Mouse (Mus musculus) embryonic facial prominence, embryonic 14.5 days (tissue): ENCODE measurements around the gene Ccdc149. TPM values are rescaled to one million over a fixed set of nuclear protein-coding genes. Genes with fewer than 3 reads are reported as not detected.

ENCODE experiments used
- ATAC-seq: fragments of 200-750 bp; cut with Nextera tagmentation; 2 replicates; pipeline ENCODE4 v1.8.0; 2017; ENCODE audit warnings: low read depth, moderate number of reproducible peaks, moderate TSS enrichment
- DNase-seq: peaks from one replicate; pipeline ENCODE4 v3.0.0-alpha.2; 2015; ENCODE audit warnings: low spot score
- H3K27ac ChIP-seq: fragments of 300-500 bp; sonication (generic); replicated peaks from 2 replicates; pipeline ENCODE4 v1.5.1; 2014; ENCODE audit warnings: low read depth, mild to moderate bottlenecking, low read length, moderate library complexity
- H3K27me3 ChIP-seq: fragments of 300-500 bp; sonication (generic); replicated peaks from 2 replicates; pipeline ENCODE4 v1.6.1; 2014; ENCODE audit warnings: low read length; ENCODE audit not compliant: control insufficient read depth, insufficient read depth
- H3K36me3 ChIP-seq: fragments of 300-500 bp; sonication (generic); 2 replicates; pipeline ENCODE4 v1.6.1; 2014; ENCODE audit warnings: low read length, mixed read lengths; ENCODE audit not compliant: control insufficient read depth, insufficient read depth
- H3K4me1 ChIP-seq: fragments of 300-500 bp; sonication (generic); 2 replicates; pipeline ENCODE4 v1.6.1; 2014; ENCODE audit warnings: antibody characterized with exemption, low read length; ENCODE audit not compliant: control insufficient read depth, insufficient read depth
- H3K4me2 ChIP-seq: fragments of 300-500 bp; sonication (generic); 2 replicates; pipeline ENCODE4 v1.6.1; 2014; ENCODE audit warnings: low read depth, mild to moderate bottlenecking, low read length, moderate library complexity, mixed read lengths
- H3K4me3 ChIP-seq: fragments of 300-500 bp; sonication (generic); 2 replicates; pipeline ENCODE4 v1.5.1; 2014; ENCODE audit warnings: low read depth, mild to moderate bottlenecking, low read length
- H3K9ac ChIP-seq: fragments of 300-500 bp; sonication (generic); 2 replicates; pipeline ENCODE4 v1.6.1; 2014; ENCODE audit warnings: low read depth, mild to moderate bottlenecking, low read length, moderate library complexity, mixed read lengths
- H3K9me3 ChIP-seq: fragments of 300-500 bp; sonication (generic); 2 replicates; pipeline ENCODE4 v1.6.1; 2016; ENCODE audit warnings: low read length; ENCODE audit not compliant: control insufficient read depth
- WGBS: fragments of 180-500 bp; shearing (Covaris S2); extraction: QIAGEN DNeasy Blood & Tissue Kit; methylation state at CpG from one replicate; pipeline ENCODE4 v1.1.7; 2014; 5-methylcytosine and 5-hydroxymethylcytosine counted together
- polyA plus RNA-seq: library from polyadenylated mRNA; unstranded; fragments of >200 nt; fragmentation: Nextera tagmentation; extraction: Ambion mirVana; gene quantifications from 2 replicates; pipeline ENCODE4 v1.2.1, GENCODE M21; 2014

Ccdc149 gene
- polyA plus RNA-seq, 1 experiment from 2014 or later = 3.3 TPM

DNA sequence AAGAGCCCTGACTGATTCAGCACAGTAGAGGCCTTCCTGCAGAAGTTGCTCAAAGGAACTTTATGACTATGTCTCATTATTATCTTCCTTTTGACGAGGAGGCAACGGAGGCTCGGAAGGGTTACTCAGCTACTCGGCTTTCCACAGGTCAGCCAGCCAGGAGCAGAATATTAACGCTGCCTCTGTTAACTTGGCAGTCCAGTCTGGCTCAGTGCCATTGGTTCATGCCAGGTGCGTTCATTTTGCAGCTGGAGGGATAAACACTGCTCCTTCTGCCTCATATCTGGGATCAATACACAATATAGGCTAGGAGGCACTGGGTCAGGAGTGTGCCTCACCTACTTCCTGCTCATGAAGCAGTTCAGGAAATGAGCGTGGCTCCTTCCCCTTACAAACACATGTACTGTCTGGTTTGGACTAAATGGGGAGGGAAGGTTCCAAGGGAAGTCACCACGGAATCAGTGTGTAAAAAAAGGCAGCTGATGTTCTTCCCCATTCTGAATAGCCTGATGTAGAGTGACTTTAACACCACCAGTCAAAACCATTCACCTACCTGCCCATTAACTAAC, 40.0 kb downstream of the Ccdc149 start:
- H3K27ac ChIP-seq = no peak overlapping the region
- no peak for DNase-seq
- H3K4me2 ChIP-seq = no peak overlapping the region
- H3K4me1 ChIP-seq = no peaks in the 10 kb centered on the region
- no peaks in the 10 kb centered on the region for H3K9me3 ChIP-seq
- no peaks in the 10 kb centered on the region for H3K36me3 ChIP-seq
- no peak overlapping the region for H3K4me3 ChIP-seq
- H3K9ac ChIP-seq = no peak overlapping the region
- no peaks in the 10 kb centered on the region for H3K27me3 ChIP-seq
- 43% methylated on average over 8 of the region's 8 CpGs for WGBS
- no peak for ATAC-seq

DNA sequence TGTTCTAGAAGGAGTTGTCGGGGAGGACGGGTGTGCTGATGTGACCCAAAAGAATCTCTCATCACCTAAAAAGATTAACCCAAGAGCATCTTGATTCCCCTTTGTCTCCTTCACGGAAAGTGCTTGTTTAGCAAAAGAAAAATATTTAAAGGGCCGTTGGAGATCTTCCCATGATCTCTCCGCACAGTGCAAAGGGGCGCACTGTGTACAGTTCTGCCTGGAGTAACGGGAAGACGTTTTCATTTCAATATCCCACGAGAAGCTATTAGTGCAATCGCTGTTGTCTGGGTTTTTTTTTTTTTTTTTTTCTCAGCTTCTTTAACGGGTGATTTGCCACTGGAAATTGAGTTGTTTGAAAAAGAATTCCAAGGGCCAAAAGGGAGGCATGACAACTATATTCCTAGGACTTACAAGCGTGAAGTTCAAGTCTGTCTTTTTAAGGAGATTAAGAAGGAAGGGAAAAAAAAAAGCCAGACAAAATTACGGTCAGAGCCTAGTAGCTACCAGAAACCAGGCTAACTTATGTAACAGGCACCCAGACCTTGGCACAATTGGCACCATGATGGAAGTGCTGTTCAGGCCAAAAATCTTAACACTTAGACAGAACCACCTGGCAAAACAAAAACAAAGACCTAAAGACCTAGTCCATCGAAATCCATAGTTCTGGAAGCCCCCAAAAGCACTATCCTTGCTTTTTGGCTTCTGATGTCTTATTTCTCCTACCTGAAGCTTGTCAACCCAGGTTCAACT, 41.4 kb downstream of the Ccdc149 start:
- no peak for DNase-seq
- WGBS = 63% methylated on average over 14 of the region's 14 CpGs

DNA sequence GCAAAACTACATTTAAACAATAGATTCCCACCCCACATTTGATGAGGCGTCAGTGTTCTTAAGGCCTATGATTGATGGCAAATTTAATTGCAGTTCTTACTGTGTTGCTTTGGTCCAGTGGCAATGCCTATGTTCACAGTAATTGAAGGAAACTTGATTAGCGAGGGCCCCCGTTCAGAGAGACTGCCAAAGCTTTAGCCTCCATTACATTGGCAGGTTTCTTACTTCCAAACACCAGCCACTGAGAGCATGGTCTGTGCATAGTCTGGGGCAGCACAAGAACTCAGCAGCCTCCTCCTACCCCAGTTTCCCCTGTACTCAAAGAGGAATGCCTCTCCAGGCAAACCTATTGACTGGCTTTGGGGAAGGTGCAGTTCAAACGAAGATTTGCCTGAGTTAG, 42.7 kb downstream of the Ccdc149 start:
- no peaks in the 10 kb centered on the region for H3K4me1 ChIP-seq
- H3K4me3 ChIP-seq = no peak overlapping the region
- H3K27ac ChIP-seq = no peak overlapping the region
- H3K4me2 ChIP-seq = no peak overlapping the region
- ATAC-seq (no peak), DNase-seq (no peak)
- 59% methylated on average over 4 of the region's 4 CpGs for WGBS
- H3K9me3 ChIP-seq = no peaks in the 10 kb centered on the region
- H3K9ac ChIP-seq = no peak overlapping the region
- H3K27me3 ChIP-seq = no peaks in the 10 kb centered on the region
- no peaks in the 10 kb centered on the region for H3K36me3 ChIP-seq

More for the DNA sequence above, 41.4 kb downstream of the Ccdc149 start:
- Histone ChIP-seq H3K9me3 (no peaks in the 10 kb centered on the region), H3K4me1 (no peaks in the 10 kb centered on the region), H3K4me2 (no peak overlapping the region), H3K27me3 (no peaks in the 10 kb centered on the region), H3K9ac (no peak overlapping the region), H3K27ac (no peak overlapping the region), H3K4me3 (no peak overlapping the region), H3K36me3 (no peaks in the 10 kb centered on the region)
- no peak for ATAC-seq

DNA sequence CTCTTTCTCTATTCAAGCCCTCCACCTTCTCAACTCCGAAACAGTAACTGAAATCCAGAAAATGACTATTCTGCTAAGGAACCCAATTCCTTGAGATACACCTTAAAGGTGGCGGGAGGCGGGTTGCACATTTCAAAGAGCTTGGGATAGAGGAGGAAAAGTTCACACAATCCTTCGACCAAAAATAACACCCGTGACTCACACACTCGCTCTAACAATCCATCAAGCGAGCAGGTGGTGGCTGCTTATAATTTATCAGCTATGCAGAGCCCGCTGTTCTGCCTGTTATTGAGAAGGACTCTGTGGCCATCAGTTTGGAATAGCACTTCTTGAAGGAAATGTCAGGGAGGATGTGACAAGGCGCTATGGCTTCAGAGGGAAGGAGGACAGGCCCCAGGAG, 45.5 kb downstream of the Ccdc149 start:
- no peak for DNase-seq
- 86% methylated on average over 9 of the region's 9 CpGs for WGBS
- H3K9me3 ChIP-seq = no peaks in the 10 kb centered on the region
- no peak overlapping the region for H3K4me3 ChIP-seq
- H3K27ac ChIP-seq = no peak overlapping the region
- no peaks in the 10 kb centered on the region for H3K27me3 ChIP-seq
- H3K36me3 ChIP-seq = no peaks in the 10 kb centered on the region
- no peak for ATAC-seq
- no peak overlapping the region for H3K4me2 ChIP-seq
- no peaks in the 10 kb centered on the region for H3K4me1 ChIP-seq
- no peak overlapping the region for H3K9ac ChIP-seq

DNA sequence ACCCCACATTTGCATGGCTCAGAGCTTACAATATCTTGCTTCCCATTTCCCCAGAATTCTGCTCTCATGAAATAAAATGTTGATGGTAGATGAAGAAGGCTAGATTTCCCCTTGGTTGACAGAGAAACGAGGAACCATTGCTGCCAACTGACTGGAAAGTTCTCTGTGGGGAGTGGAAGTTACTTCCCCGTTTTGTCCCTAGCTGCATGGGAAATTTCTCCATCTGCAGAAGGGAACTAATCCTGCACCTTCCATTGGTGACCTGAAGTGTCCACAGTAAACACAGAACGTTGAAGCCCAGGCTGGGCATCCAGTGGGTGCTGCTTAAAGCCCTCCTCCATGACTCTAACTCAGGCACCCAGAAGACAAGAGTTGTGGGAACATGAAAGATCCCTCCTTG, 47.4 kb downstream of the Ccdc149 start:
- DNase-seq = no peak
- Histone ChIP-seq H3K9ac (no peak overlapping the region), H3K4me3 (no peak overlapping the region), H3K4me2 (no peak overlapping the region), H3K9me3 (no peaks in the 10 kb centered on the region), H3K27ac (no peak overlapping the region), H3K4me1 (no peaks in the 10 kb centered on the region), H3K27me3 (no peaks in the 10 kb centered on the region), H3K36me3 (no peaks in the 10 kb centered on the region)
- no peak for ATAC-seq
- 74% methylated on average over 3 of the region's 3 CpGs for WGBS

DNA sequence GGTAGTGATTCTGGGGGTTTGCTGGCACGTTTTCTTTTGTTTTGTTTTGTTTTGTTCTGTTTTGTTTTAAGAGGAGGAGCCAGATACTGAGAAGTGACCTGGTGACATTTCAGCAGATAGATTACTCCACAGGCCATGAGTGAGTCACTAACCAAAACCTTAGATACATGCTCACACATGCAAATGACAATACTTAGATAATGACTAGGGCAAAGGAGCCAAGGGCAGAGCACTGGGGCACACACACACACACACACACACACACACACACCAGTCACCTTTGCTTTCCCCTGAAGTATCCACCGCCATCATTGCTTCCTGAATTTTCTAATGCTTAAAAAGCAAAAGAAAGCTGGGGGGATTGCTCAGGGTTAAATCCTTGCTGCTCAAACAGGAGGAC, 54.8 kb downstream of the Ccdc149 start:
- Histone ChIP-seq H3K36me3 (no peaks in the 10 kb centered on the region), H3K4me2 (no peak overlapping the region), H3K27ac (no peak overlapping the region), H3K9ac (no peak overlapping the region), H3K9me3 (no peaks in the 10 kb centered on the region), H3K4me1 (no peaks in the 10 kb centered on the region), H3K4me3 (no peak overlapping the region), H3K27me3 (no peaks in the 10 kb centered on the region)
- DNase-seq = no peak
- 54% methylated on average over 2 of the region's 2 CpGs for WGBS
- no peak for ATAC-seq

DNA sequence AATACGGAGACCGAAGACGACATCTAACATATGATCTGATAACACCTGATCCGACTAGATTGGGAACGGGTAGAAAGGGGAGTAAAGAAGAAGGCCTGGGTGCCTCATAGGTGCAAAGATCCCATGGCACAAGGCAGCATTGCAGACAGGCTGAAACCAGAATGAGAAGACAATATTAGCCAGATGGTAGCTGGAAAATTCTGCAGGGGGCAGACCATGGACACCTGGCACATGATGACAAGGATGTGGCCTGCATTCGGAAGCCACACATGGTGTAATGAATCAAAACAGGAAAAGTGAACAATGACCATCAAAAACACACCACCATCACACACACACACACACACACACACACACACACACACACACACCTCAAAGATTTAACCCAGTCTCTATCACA, 55.4 kb downstream of the Ccdc149 start:
- Histone ChIP-seq H3K4me1 (no peaks in the 10 kb centered on the region), H3K4me3 (no peak overlapping the region), H3K36me3 (no peaks in the 10 kb centered on the region), H3K27me3 (no peaks in the 10 kb centered on the region), H3K27ac (no peak overlapping the region), H3K4me2 (no peak overlapping the region), H3K9ac (no peak overlapping the region), H3K9me3 (no peaks in the 10 kb centered on the region)
- no peak for ATAC-seq
- WGBS = 83% methylated on average over 6 of the region's 6 CpGs
- no peak for DNase-seq

DNA sequence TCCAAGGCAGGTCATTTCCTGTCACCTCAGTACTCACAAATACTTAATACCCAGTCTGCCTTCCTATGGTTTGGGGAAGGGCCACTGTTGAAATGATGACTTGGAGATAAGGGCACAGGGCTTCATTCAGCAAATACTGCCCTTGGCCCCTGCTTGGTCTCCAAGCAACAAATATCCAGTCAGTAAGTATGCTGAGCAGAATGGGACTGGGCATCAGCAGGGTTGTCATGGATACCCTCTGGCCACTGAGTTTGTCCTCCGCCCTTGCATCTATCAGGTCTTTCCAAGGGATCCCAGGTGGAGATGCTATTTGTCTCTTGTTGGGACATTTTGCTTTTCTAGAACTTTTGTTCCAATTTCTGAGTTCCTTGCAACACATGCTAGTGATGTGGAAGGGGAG, 56.1 kb downstream of the Ccdc149 start:
- ATAC-seq (no peak), DNase-seq (no peak)
- no peaks in the 10 kb centered on the region for H3K36me3 ChIP-seq
- no peaks in the 10 kb centered on the region for H3K27me3 ChIP-seq
- H3K4me3 ChIP-seq = no peak overlapping the region
- H3K9ac ChIP-seq = no peak overlapping the region
- WGBS = 78% methylated on average over 1 of the region's 1 CpGs
- no peaks in the 10 kb centered on the region for H3K4me1 ChIP-seq
- H3K27ac ChIP-seq = no peak overlapping the region
- no peaks in the 10 kb centered on the region for H3K9me3 ChIP-seq
- H3K4me2 ChIP-seq = no peak overlapping the region

DNA sequence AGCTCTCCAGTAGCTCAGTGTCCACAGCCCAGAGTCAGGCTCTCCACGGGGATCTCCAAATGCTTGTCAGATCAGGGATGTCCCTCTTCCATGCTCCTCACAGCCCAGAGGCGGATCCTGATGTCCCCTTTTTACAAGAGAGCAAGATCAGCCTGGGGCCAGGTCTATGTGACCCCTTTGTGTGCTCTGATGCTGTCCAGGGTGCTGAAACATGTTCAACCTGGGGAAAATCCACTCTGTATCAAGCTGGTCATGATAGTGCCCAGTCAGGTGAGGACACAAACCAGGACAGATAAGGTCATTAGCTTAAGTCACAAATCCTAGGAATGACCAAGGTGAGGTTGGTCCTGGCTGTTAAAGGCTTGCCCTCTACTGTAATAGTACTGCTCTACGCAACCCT, 59.8 kb downstream of the Ccdc149 start:
- no peaks in the 10 kb centered on the region for H3K4me1 ChIP-seq
- WGBS = 52% methylated on average over 3 of the region's 3 CpGs
- no peak overlapping the region for H3K9ac ChIP-seq
- H3K4me2 ChIP-seq = no peak overlapping the region
- DNase-seq (peak; percentile 56), ATAC-seq (no peak)
- H3K9me3 ChIP-seq = no peaks in the 10 kb centered on the region
- no peaks in the 10 kb centered on the region for H3K36me3 ChIP-seq
- no peak overlapping the region for H3K4me3 ChIP-seq
- H3K27me3 ChIP-seq = no peaks in the 10 kb centered on the region
- H3K27ac ChIP-seq = no peak overlapping the region
